Mouse (Mus musculus): ENCODE results near the gene Snd1. TPM values are rescaled to one million over a fixed set of nuclear protein-coding genes. Genes with fewer than 3 reads are reported as not detected.

The Snd1 gene
- polyA plus RNA-seq, 1 experiment from 2014 or later = 34.9 TPM

GRCm38 (mm10) chr6:28525589-28525988 lies 50.6 kb downstream of the Snd1 start:
- peaks cover 40% of the 10 kb centered on the region for H3K36me3 ChIP-seq (replicated peaks; ENCODE audit: insufficient read depth, low read length)
- DNase-seq = no peak
- H3K27ac ChIP-seq (ENCODE audit: low read depth) = no peak overlapping the region
- H3K27me3 ChIP-seq (ENCODE audit: insufficient read depth, low read length) = no peaks in the 10 kb centered on the region
- TF ChIP-seq CTCF (IDR thresholded peaks at IDR 0.05; ENCODE audit: low read depth) = no peak
- TF ChIP-seq EP300 (IDR thresholded peaks at IDR 0.05; ENCODE audit: low read depth) = no peak
- no peaks in the 10 kb centered on the region for H3K9me3 ChIP-seq (ENCODE audit: low read length)
- H3K9ac ChIP-seq (replicated peaks) = no peak overlapping the region
- no peak overlapping the region for H3K4me3 ChIP-seq (ENCODE audit: low read depth, low read length)
- 79% methylated on average over 2 of the region's 2 CpGs for WGBS (ENCODE audit: insufficient replicate concordance)
- H3K4me2 ChIP-seq (ENCODE audit: low read depth, low read length) = no peak overlapping the region
- H3K4me1 ChIP-seq (ENCODE audit: insufficient read depth) = no peaks in the 10 kb centered on the region
- ATAC-seq = no peak

GRCm38 (mm10) chr6:28527459-28527858 lies 52.5 kb downstream of the Snd1 start:
- H3K4me1 ChIP-seq (ENCODE audit: insufficient read depth) = no peaks in the 10 kb centered on the region
- no peaks in the 10 kb centered on the region for H3K9me3 ChIP-seq (ENCODE audit: low read length)
- H3K4me2 ChIP-seq (ENCODE audit: low read depth, low read length) = no peak overlapping the region
- no peaks in the 10 kb centered on the region for H3K27me3 ChIP-seq (ENCODE audit: insufficient read depth, low read length)
- 87% methylated on average over 10 of the region's 10 CpGs for whole genome bisulfite sequencing (ENCODE audit: insufficient replicate concordance)
- ATAC-seq (no peak), DNase-seq (no peak)
- H3K36me3 ChIP-seq (replicated peaks; ENCODE audit: insufficient read depth, low read length) = peaks cover 42% of the 10 kb centered on the region
- H3K4me3 ChIP-seq (ENCODE audit: low read depth, low read length) = no peak overlapping the region
- no peak for TF ChIP-seq CTCF (IDR thresholded peaks at IDR 0.05; ENCODE audit: low read depth)
- TF ChIP-seq EP300 (IDR thresholded peaks at IDR 0.05; ENCODE audit: low read depth) = no peak
- no peak overlapping the region for H3K27ac ChIP-seq (ENCODE audit: low read depth)
- H3K9ac ChIP-seq (replicated peaks) = no peak overlapping the region

GRCm38 (mm10) chr6:28528208-28528607 lies 53.3 kb downstream of the Snd1 start:
- no peak for DNase-seq
- 87% methylated on average over 6 of the region's 6 CpGs for WGBS (ENCODE audit: insufficient replicate concordance)
- Histone ChIP-seq H3K4me3 (ENCODE audit: low read depth, low read length) (no peak overlapping the region), H3K4me2 (ENCODE audit: low read depth, low read length) (no peak overlapping the region), H3K27ac (ENCODE audit: low read depth) (no peak overlapping the region), H3K4me1 (ENCODE audit: insufficient read depth) (no peaks in the 10 kb centered on the region), H3K9ac (replicated peaks) (no peak overlapping the region), H3K36me3 (replicated peaks; ENCODE audit: insufficient read depth, low read length) (peaks cover 47% of the 10 kb centered on the region), H3K9me3 (ENCODE audit: low read length) (no peaks in the 10 kb centered on the region), H3K27me3 (ENCODE audit: insufficient read depth, low read length) (no peaks in the 10 kb centered on the region)
- TF ChIP-seq CTCF (IDR thresholded peaks at IDR 0.05; ENCODE audit: low read depth) (no peak), EP300 (IDR thresholded peaks at IDR 0.05; ENCODE audit: low read depth) (no peak)
- no peak for ATAC-seq

- no peaks in the 10 kb centered on the region for H3K27me3 ChIP-seq (ENCODE audit: insufficient read depth, low read length)
- 84% methylated on average over 5 of the region's 5 CpGs for WGBS (ENCODE audit: insufficient replicate concordance)
- no peak overlapping the region for H3K4me2 ChIP-seq (ENCODE audit: low read depth, low read length)
- no peak overlapping the region for H3K9ac ChIP-seq (replicated peaks)
- H3K27ac ChIP-seq (ENCODE audit: low read depth) = no peak overlapping the region
- H3K9me3 ChIP-seq (ENCODE audit: low read length) = no peaks in the 10 kb centered on the region
- TF ChIP-seq CTCF (IDR thresholded peaks at IDR 0.05; ENCODE audit: low read depth) (no peak), EP300 (IDR thresholded peaks at IDR 0.05; ENCODE audit: low read depth) (no peak)
- peaks cover 35% of the 10 kb centered on the region for H3K36me3 ChIP-seq (replicated peaks; ENCODE audit: insufficient read depth, low read length)
- no peak for DNase-seq
- H3K4me1 ChIP-seq (ENCODE audit: insufficient read depth) = no peaks in the 10 kb centered on the region
- no peak for ATAC-seq
- no peak overlapping the region for H3K4me3 ChIP-seq (ENCODE audit: low read depth, low read length)
Observed at GRCm38 (mm10) chr6:28536464-28536863, 61.5 kb downstream of the Snd1 start.

- ATAC-seq (no peak), DNase-seq (no peak)
Observed at GRCm38 (mm10) chr6:28537851-28538527, 63.0 kb downstream of the Snd1 start.

GRCm38 (mm10) chr6:28542298-28542701 lies 67.4 kb downstream of the Snd1 start:
- WGBS (ENCODE audit: insufficient replicate concordance) = 82% methylated on average over 6 of the region's 6 CpGs
- no peak overlapping the region for H3K27ac ChIP-seq (ENCODE audit: low read depth)
- H3K9ac ChIP-seq (replicated peaks) = no peak overlapping the region
- H3K27me3 ChIP-seq (ENCODE audit: insufficient read depth, low read length) = no peaks in the 10 kb centered on the region
- no peaks in the 10 kb centered on the region for H3K9me3 ChIP-seq (ENCODE audit: low read length)
- no peak overlapping the region for H3K4me2 ChIP-seq (ENCODE audit: low read depth, low read length)
- H3K4me3 ChIP-seq (ENCODE audit: low read depth, low read length) = no peak overlapping the region
- no peak for DNase-seq
- no peak for TF ChIP-seq CTCF (IDR thresholded peaks at IDR 0.05; ENCODE audit: low read depth)
- no peak for TF ChIP-seq EP300 (IDR thresholded peaks at IDR 0.05; ENCODE audit: low read depth)
- no peaks in the 10 kb centered on the region for H3K4me1 ChIP-seq (ENCODE audit: insufficient read depth)
- H3K36me3 ChIP-seq (replicated peaks; ENCODE audit: insufficient read depth, low read length) = peaks cover 32% of the 10 kb centered on the region
- no peak for ATAC-seq

More at GRCm38 (mm10) chr6:28537851-28538527, 63.0 kb downstream of the Snd1 start:
- Histone ChIP-seq H3K4me3 (ENCODE audit: low read depth, low read length) (no peak overlapping the region), H3K9ac (replicated peaks) (no peak overlapping the region), H3K4me2 (ENCODE audit: low read depth, low read length) (no peak overlapping the region), H3K27ac (ENCODE audit: low read depth) (no peak overlapping the region), H3K36me3 (replicated peaks; ENCODE audit: insufficient read depth, low read length) (peaks cover 33% of the 10 kb centered on the region), H3K9me3 (ENCODE audit: low read length) (no peaks in the 10 kb centered on the region), H3K4me1 (ENCODE audit: insufficient read depth) (no peaks in the 10 kb centered on the region), H3K27me3 (ENCODE audit: insufficient read depth, low read length) (no peaks in the 10 kb centered on the region)
- 75% methylated on average over 10 of the region's 10 CpGs for WGBS (ENCODE audit: insufficient replicate concordance)
- TF ChIP-seq CTCF (IDR thresholded peaks at IDR 0.05; ENCODE audit: low read depth) (no peak), EP300 (IDR thresholded peaks at IDR 0.05; ENCODE audit: low read depth) (no peak)

Measured in liver, postnatal 0 days (tissue).